Mouse (Mus musculus) thymus, postnatal 0 days (tissue): ENCODE measurements around the gene Mctp1. TPM values are rescaled to one million over a fixed set of nuclear protein-coding genes. Genes with fewer than 3 reads are reported as not detected.

Experiments
- DNase-seq: peaks from one replicate; pipeline ENCODE4 v3.0.0-alpha.2; 2015; ENCODE audit warnings: low spot score
- polyA plus RNA-seq: library from polyadenylated mRNA; unstranded; fragments of >200 nt; fragmentation: Nextera tagmentation; extraction: Ambion mirVana; gene quantifications from 2 replicates; pipeline ENCODE4 v1.2.1, GENCODE M21; 2015

Gene Mctp1
- polyA plus RNA-seq, 1 experiment from 2014 or later: 1.4 TPM

GRCm38 (mm10) chr13:76609425-76609824 lies 225.1 kb downstream of the Mctp1 start:
- DNase-seq: no peak

- no peak for DNase-seq
Measured at GRCm38 (mm10) chr13:76611499-76611898, 227.2 kb downstream of the Mctp1 start.

DNA sequence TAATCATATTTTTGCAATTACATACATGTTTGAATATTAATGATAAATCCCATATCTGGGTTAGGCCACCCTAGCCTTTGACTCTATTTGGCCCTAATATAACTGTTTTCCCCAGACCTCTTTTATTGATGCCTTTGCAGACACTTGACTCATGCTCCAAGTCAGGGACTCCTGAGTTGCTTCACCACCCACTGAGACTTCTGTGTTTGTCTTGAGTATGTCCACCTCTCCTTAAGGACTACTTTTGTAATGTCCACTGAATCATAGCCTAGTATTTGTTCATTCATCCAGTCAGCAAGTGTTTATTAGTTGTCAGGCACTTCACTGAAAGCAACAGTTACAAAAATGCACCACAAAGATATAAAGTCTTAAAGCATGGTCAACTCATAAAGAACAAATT lies 235.8 kb downstream of the Mctp1 start:
- DNase-seq: no peak

DNA sequence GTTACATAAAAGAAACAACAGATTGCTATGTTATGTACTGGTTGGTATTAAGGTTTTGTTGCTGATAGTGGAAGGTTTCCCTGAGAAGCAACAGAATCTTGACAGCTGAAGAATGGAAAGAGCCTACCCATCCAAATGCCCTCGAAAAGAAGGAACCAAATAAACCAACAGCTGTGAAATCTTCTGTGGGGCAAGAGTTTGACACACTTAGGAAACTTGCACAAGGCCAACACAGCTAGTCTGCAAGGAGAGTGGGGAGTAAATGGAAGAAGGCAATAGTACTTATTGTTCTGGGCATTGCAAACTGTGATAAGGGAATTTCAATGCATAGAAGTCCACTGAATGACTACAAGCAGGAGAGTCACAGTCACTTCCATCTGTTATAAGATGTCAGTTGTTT lies 236.2 kb downstream of the Mctp1 start:
- DNase-seq: no peak

- DNase-seq: no peak
Measured at GRCm38 (mm10) chr13:76633707-76634106, 249.4 kb downstream of the Mctp1 start.

- no peak for DNase-seq
Measured at GRCm38 (mm10) chr13:76638282-76638681, 253.9 kb downstream of the Mctp1 start.

DNA sequence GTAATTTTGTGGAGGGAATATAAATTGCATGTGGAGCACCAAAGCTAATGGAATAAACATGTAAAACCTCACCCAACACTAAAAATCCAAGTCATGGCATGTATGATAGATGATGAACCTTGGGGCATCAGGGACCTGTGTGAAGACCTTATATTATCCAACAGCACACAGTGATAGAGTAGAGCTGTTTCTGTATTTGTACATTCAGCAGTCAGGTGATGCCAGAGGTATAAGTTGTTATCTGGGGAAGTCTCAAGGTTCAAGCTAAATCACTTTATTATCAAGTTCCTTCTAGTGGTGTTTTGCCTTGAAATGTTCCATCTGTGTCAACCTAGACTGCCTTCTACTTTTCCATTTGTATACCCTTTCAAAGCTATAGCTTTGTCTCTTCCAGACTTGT lies 275.2 kb downstream of the Mctp1 start:
- DNase-seq: no peak

GRCm38 (mm10) chr13:76681286-76681685 lies 297.0 kb downstream of the Mctp1 start:
- peak; percentile 33 for DNase-seq

- DNase-seq: no peak
Measured at GRCm38 (mm10) chr13:76689349-76689748, 305.0 kb downstream of the Mctp1 start.

DNA sequence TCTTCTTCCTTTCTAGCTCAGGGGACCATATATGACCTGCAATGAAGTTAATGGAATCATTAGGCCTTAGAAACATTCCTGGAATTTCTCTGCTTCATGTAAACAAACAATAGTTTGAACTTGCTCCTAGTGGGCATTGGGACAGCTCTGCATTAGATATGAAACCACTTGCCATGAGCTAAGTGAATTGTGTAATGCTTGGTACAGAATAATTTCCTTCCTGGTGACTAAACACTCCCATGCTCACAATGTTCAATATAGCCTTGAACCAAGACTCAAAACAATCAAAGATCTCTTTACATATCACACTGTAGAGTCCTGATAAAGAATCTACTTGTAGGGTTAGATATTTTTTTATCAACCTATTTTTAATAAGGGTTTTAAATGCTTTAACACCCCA lies 305.8 kb downstream of the Mctp1 start:
- DNase-seq: no peak

GRCm38 (mm10) chr13:76690697-76691096 lies 306.4 kb downstream of the Mctp1 start:
- DNase-seq: no peak

DNA sequence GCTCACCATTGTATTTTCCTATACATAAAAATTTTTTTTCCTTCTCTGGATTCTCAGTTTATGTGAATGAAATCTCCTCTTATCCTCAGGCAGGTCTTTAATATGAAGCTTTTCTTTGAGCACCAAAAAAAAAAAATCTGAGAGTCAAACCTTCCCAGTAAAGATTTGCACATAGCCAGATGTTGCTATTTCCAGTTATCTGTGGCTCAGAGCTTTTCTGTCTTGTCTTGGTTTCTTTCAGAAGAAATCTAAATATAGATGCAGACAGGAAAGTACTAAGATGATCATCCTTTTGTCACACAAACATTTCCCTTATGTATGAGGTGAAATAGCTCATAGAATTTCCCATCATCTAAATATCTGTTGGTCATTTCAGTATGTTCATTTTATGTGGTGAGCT lies 349.7 kb downstream of the Mctp1 start:
- DNase-seq: no peak

GRCm38 (mm10) chr13:76750663-76751429 lies 366.5 kb downstream of the Mctp1 start:
- no peak for DNase-seq

DNA sequence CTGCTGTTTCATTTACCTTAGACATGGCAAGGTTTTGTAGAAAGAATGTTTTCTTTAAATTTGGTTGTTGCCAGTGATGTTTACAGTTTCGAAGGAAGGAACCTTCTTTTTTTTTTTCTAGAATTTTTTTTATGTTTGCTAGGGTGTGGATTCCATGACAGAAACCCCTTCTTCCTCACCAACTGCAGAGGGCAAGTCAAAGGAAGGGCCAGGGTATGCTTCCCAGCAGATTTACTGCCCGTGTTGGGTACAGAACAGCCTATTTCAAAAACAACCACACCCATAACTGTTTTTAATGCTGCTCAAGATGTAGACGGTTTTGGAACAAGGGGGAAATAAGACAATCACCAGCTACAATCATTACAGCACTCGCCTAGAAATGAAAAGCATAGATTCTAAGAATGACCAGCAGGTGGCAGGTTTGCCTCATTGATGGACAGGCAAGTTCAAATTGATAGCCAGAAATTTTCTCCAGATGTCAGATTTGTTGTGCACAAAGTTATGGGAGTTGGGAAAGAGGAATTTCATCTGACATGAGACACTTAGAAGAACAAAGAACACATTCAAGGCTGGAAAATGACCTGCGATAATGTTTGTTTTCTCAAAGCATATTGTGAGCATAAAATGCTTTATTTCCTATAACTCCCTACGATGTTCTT lies 375.6 kb downstream of the Mctp1 start:
- DNase-seq: peak; percentile 2

GRCm38 (mm10) chr13:76799662-76800061 lies 415.3 kb downstream of the Mctp1 start:
- no peak for DNase-seq

- DNase-seq: no peak
Measured at GRCm38 (mm10) chr13:76801126-76801632, 416.8 kb downstream of the Mctp1 start.

GRCm38 (mm10) chr13:76802051-76802728 lies 417.9 kb downstream of the Mctp1 start:
- DNase-seq: no peak

DNA sequence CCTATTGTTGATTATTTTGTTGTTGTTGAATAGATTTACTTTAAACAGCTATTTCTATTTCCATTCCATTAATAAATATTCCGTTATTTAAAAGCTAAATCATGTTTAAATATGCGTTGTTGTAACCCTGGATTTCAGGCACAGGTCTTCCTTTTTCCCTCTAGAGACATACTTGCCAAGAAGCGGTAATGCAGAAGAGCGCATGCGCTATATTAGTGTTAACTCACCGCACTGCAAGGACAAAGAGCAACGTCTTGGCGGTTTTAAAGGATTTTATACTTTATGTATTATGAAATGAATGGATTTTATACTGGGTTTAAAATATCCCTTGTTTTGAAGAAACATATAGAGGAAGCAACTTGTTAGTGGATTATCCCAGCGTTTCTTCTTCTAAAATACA lies 418.6 kb downstream of the Mctp1 start:
- DNase-seq: no peak

GRCm38 (mm10) chr13:76803799-76804198 lies 419.5 kb downstream of the Mctp1 start:
- no peak for DNase-seq

GRCm38 (mm10) chr13:76808871-76809390 lies 424.6 kb downstream of the Mctp1 start:
- DNase-seq: no peak

DNA sequence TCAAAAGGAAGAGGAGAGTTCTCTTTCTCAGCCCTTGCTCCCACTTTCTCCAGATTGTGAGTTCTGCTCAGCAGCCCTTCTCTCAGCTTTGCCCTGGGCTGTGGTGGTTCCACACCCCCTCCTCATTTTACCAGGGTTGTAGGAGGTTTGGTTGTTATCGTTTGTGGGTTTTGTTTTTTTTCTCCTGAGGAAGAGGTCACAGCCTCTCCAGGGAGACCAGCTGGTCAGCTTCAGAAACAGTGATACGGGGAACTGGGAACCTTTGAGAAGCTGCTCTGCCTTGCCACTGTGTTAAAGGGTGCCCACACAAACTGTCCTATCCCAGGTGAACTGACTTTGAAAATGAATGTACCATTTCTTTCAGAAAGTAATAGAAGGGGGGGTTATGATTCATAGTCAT lies 425.5 kb downstream of the Mctp1 start:
- DNase-seq: no peak

- DNase-seq: no peak
Measured at GRCm38 (mm10) chr13:76810496-76810939, 426.2 kb downstream of the Mctp1 start.
